Mouse (Mus musculus) E14TG2a.4 (cell line): ENCODE data around the gene Katnbl1.

Source experiments
- CTCF ChIP-seq: conservative IDR thresholded peaks from 2 replicates; pipeline ENCODE4 v1.5.1; 2014; ENCODE audit warnings: low read length
- NANOG ChIP-seq: IDR thresholded peaks from 2 replicates; pipeline ENCODE4 v1.6.1; 2014; ENCODE audit warnings: borderline replicate concordance, low read length, mixed read lengths
- POU5F1 ChIP-seq: IDR thresholded peaks from 2 replicates; pipeline ENCODE4 v1.6.1; 2014; ENCODE audit warnings: low read length, borderline replicate concordance

DNA sequence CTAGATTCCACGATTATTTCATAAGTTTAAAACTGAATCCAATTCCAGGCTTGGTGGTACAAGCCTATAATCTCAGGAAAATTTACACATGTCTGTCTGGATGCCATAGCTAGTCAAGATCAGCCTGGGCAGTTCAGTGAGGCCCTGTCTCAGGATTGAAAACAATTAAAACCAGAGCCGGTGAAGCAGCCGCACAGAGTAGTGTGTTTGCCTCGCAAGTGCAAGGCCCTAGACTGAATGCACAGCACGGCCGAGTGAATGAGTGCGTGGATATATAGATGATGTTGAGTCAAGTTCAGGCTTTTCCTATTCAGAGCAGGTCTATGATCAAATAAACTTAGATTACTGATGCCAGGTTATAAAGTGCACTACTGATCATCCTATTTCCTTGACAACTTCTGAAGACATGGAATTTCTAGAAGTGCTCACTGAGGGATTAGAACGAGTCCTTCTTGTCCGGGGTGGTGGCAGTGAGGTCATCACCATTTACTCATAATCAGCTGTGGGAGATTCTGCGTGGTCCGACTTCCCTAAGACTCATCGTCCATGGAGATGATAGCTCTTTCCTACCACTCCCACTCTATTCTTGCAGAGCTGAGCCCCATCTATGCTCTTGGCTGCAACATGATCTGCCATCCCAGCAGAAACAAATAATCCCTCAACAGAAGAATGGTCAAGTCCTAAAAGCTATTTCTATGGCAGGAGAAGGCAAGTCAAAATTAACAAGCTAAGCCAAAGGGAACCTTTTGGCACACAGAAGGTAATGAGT is 18.8 kb upstream of the Katnbl1 start:
- TF ChIP-seq CTCF (no peak), NANOG (no peak), POU5F1 (no peak)
